Mouse (Mus musculus): ENCODE data around the gene Plxnc1.

The Plxnc1 gene

DNA sequence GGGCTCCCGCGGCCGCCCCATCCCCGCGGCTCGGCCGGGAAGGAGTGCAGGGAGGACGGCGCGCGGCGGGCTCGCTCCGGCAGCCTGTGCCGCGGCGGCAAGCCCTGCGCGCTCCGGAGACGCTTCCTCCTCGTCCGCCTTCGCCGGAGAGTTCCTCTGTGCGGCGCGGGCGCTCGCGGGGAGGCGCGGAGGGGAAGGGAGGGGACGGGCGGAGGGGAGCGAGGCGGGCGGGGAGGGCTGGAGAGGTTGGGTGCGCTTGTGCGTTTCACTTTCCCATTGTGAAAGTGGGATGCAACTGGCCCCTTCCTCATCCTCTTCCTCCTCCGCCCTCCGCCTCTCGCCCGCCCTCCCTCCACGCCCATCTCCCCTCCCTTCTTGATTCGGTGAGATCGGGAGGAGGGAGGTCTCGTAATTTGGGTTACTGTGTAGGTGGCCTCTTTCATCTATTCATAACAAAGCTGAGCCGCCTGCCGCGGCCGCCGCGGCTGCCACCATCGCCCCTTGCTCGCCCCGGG is at the start of gene Plxnc1:
Gene Plxnc1, minus strand, starts transcription at position 145 of the 515 bp plus-strand sequence.
- peak; percentile 78 to 85 for DNase-seq (ENCODE audit: low spot score in 2 of 2)

DNA sequence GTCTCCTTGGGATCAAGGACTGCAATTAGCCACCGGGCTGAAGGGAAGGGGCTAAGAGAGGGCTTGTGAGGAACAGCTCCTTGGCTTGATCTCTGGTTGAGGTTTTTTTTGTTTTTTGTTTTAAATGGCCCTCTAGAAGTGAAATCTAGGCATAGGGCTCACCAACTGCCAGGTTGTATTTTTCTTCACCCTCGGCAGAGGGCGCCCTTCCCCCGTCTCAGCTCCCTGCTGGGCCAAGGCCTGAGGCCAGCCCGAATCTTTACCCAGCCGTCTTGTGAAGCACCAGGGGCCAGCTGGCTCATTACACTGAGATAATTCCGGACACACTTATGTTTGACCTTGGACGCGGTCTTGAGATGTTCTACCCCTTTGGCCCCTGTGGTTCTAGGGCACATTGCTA is 47.5 kb upstream of the Plxnc1 start:
- peak; percentile 80 to 86 for DNase-seq (ENCODE audit: low spot score in 2 of 2)

- peak; percentile 85 to 86 for DNase-seq (ENCODE audit: low spot score in 2 of 2)
These were observed 47.0 kb upstream of the Plxnc1 start for GRCm38 (mm10) chr10:94991564-94992097.

GRCm38 (mm10) chr10:94990768-94991563 is 46.3 kb upstream of the Plxnc1 start:
- peak; percentile 87 to 88 for DNase-seq (ENCODE audit: low spot score in 2 of 2)

- no peak for DNase-seq (ENCODE audit: low spot score in 2 of 2)
These were observed 44.7 kb upstream of the Plxnc1 start for GRCm38 (mm10) chr10:94989321-94989720.

GRCm38 (mm10) chr10:94985103-94985502 is 40.5 kb upstream of the Plxnc1 start:
- DNase-seq (ENCODE audit: low spot score in 2 of 2): no peak

- no peak for DNase-seq (ENCODE audit: low spot score in 2 of 2)
These were observed 37.9 kb upstream of the Plxnc1 start for GRCm38 (mm10) chr10:94982528-94982927.

DNA sequence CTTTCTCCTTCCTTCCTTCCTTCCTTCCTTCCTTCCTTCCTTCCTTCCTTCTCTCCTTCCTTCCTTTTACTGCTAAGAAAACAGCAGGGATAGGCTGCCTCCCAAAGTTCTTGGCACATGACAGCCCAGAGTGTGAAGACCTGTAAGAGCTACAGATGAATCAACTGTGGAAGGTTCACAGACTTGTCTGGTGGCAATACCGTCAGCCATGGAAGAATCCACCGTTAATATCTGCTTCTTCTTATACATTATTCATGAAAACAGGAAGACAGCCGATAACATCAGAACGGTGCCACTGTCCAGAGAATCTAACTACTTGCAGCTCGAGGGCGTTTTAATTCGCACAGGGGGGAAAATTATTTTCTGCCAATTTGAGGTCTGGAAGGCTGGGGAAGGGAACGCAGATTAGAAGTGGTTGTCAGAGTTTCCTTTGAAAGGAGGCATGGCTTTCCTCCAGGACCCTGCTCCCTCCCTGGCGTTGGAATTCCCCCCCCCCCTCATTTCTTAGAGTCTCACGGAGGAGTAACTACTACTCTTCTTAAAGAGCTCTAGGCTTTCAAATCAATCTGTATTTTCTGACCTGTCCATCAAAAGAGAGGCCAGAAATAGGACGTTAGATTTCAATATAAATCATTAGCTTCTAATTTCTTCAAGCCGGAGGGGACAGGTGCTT is 37.0 kb upstream of the Plxnc1 start:
- DNase-seq (ENCODE audit: low spot score in 2 of 2): no peak

DNA sequence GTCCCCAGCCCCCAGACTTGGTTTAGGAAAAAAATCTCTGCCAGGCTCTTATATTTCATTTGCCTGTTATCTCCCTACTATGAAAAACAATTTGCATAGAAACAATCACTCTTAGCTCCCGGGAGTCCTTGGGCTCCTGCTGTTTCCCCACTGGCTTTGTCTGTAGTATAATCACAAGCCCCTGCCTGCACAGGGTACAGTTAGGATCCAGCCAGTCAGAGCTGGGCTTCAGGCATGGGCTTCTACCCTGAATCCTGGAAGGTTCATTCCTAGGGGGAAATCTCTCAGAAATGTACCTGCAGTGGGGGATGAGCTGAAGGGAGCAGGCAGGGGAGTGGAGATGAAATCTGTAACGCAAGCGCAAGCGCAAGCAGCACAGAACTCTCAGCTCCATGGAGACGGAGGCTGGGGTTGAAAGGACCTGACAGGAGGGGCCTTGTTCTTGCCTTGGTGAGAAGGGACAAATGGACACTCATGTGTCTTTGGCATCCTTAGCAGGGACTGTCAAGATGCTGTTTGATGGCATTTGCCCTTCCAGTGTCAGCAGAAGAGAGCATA is 33.7 kb upstream of the Plxnc1 start:
- DNase-seq (ENCODE audit: low spot score in 2 of 2): no peak

DNA sequence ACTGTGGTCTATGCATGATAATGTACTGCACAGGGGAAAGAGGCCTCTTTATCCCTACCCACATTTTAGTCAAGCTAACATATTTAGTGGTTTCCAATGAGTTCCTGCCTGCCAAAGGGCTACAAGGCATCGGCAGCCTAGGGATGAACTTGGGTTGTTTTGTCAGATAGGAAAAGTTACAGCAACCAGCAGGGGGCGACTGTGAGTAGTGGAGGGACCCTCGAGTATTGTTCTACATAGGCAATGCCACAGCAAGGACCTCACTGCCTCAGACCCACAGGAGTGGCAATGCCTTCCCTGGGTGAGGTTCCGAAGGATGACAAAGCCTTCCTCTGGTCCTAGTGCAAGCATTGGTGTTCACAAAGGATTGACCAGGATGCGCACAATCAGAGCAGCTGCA is 31.7 kb upstream of the Plxnc1 start:
- no peak for DNase-seq (ENCODE audit: low spot score in 2 of 2)

GRCm38 (mm10) chr10:94975099-94975496 is 30.5 kb upstream of the Plxnc1 start:
- no peak for DNase-seq (ENCODE audit: low spot score in 2 of 2)

- DNase-seq (ENCODE audit: low spot score in 2 of 2): no peak
These were observed 29.9 kb upstream of the Plxnc1 start for GRCm38 (mm10) chr10:94974345-94975098.

DNA sequence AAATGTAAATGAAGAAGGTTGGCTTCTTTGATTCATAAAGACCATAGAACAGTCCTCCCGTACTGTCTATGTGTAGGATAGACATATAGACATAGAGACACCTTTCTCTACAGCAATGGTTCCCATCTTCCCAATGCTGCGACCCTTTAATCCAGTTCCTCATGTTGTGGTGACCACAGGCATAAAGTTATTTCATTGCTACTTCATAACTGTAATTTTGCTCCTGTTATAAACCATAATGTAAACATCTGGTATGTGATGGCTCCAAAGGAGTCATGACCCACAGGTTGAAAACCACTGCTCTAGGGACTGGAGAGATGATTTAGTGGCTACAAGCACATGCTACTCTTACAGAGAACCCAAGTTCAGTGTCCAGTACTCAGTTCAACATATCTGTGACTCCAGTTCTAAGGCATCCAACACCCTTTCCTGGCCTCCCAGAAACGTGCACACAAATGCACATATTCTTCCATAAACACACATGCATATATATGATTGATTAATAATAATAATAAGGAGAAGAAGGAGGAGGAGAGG is 27.1 kb upstream of the Plxnc1 start:
- no peak for DNase-seq (ENCODE audit: low spot score in 2 of 2)

DNA sequence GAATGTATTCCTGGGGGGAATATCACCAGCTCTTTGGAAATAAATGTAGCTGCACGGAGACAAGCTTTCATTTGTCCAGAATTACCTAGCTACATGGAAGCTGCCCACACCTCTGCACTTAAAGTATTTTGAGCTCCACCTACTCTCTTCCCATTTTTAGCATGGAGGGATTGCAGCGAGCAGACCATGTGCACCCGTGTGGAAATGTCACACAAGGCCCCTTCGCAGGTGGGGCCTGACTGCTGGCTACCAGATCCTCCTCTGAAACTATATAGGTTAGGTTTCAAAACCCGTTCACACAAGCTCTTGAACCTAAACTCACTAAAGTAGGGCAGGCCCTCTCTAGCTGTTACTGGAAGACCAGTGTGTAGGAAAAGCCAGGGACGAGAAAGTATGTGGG is 25.6 kb upstream of the Plxnc1 start:
- DNase-seq (ENCODE audit: low spot score in 2 of 2): no peak

- DNase-seq (ENCODE audit: low spot score in 2 of 2): no peak
These were observed 22.8 kb upstream of the Plxnc1 start for GRCm38 (mm10) chr10:94967468-94967867.

DNA sequence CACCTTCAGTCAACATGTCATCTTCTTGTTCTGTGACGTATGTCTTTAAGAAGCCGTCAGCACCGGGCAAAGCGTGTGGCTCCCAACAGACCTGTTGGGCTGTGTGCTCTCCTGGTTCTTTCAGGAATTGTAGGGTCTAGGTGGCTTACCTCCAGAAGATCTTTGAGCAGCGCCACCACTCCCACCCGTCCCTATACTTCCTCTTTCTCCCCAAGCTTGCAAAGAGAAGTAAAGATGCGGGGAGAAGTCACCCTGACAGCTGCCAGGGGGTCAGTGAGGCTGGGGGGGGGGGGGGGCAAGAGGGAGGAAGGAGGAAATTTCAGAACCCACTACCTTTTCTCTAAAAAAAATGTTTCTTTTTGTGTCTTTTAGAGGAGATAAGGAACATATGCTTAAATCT is 22.2 kb upstream of the Plxnc1 start:
- DNase-seq (ENCODE audit: low spot score in 2 of 2): no peak

DNA sequence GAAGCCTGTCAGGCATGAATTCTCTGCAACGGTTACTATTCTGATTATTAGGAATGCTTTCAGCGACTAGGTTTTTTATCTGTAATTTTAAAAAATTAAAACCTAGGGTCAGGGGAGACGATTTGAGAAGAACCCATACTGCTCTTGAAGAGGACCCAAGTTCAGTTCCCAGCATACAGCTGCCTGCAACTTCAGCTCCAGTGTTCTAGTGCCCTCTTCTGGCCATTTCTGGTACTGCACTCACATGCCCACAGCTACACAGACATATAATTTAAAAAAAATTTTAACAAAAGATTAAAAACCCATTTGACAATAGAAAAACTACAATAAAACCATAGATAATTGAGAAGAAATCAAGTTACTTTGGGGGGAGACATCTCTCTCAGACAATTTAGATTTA is 20.5 kb upstream of the Plxnc1 start:
- no peak for DNase-seq (ENCODE audit: low spot score in 2 of 2)

DNA sequence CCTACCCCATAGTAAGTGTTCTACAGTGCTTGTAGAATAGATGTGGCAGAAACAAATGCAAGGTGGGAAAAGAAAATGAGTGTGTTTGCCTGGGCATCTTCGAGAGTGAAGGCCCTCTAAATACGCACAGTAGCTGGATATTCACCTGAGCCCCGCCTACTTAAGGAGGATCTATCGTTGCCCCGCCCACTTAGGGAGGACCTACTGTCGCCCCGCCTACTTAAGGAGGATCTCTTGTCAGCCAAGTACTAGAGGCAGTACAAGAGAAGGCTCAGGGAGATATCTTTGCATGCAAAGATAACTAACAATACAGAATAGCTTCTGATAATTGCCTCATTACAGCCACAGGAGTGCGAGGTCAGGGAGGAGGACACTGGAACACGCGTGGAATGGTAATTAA is 17.4 kb upstream of the Plxnc1 start:
- no peak for DNase-seq (ENCODE audit: low spot score in 2 of 2)

DNA sequence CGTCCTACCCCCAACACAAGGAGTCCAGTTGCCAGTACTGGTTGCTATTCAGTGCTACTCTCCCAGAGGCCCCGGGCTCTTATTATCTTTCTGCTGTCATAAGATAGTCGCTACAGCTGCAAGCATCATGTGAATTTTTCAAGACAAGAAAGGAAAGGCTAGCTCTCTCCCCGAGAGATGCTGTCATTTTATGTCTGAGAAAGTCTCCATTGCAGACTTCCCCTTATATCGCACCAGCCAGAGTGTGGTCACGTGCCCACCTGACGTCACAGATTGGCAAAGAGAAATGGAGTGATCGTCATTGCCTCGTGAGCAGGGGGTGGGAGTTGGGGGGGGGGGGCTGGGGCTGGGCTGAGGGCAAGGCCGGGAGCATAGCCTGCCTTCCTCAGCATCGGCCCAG is 16.6 kb upstream of the Plxnc1 start:
- DNase-seq (ENCODE audit: low spot score in 2 of 2): no peak

GRCm38 (mm10) chr10:94958311-94958710 is 13.7 kb upstream of the Plxnc1 start:
- peak in 1 of 2 experiments; percentile 62 for DNase-seq (ENCODE audit: low spot score in 2 of 2)

- no peak for DNase-seq (ENCODE audit: low spot score in 2 of 2)
These were observed 13.1 kb upstream of the Plxnc1 start for GRCm38 (mm10) chr10:94957705-94958104.

All from right cerebral cortex, postnatal 10 days (tissue).